Mouse (Mus musculus): Measurements from ENCODE around the gene Ppp1r13b.

DNA sequence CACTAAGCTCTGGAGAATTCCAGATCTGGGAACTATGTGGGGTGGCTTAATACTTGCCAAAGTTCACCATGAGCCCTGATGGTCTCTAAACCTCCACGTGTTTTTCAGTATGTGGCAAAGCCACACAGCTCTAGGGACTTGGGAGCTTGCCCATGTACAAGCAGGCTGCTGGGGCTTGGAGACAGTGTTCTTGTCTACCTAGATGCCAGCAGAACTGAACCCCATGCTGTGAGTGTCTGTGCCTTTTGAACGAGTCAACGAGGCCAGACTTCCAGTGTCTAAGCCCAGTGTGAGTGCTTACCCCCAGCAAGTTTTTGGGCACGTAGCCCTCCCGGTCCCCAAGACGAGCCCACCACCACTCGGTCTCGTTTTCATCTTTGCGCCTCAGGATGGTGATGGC is 78.0 kb downstream of the Ppp1r13b start:
- TF ChIP-seq CTCF (IDR thresholded peaks at IDR 0.05; ENCODE audit: low read depth) (no peak), EP300 (optimal IDR thresholded peaks at IDR 0.05) (no peak)
